Mouse (Mus musculus) testis, postnatal 14 days (tissue): Measurements from ENCODE around the gene Cpeb1.
A peak's percentile ranks its signal among the peaks of the same experiment; 100 is the strongest.
"Not testable (repeated sequence)": the region's sequence is repeated elsewhere in the genome, so short reads cannot be mapped to it uniquely, and the experiment has no call there.

Experiments used
- DNase-seq: peaks from one replicate; pipeline ENCODE4 v3.0.0; 2021; ENCODE audit warnings: low spot score

Gene Cpeb1

GRCm38 (mm10) chr7:81455155-81455651 is at the start of gene Cpeb1:
TSS of gene Cpeb1 (minus strand) at chr7:81455465.
- DNase-seq = peak; percentile 65

DNA sequence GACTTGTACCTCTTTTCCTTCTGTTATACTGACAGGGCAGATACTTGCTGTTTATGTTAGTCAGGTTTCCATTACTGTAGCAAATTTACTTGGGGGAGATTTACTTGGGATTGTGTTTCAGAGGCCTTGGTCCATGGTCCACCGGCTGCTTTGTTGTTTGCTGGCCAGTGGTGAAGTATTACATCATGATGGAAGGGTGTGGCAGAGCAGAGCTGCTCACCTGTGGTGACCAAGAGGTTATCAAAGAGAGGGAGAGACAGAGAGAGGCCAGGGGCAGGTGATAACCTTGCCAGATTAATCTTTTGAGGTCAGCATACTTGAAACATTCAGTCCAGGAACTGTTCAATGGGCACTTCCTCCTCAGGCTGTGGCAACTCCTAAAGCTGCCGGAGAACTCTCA is 45.8 kb upstream of the Cpeb1 start:
- DNase-seq = no peak

DNA sequence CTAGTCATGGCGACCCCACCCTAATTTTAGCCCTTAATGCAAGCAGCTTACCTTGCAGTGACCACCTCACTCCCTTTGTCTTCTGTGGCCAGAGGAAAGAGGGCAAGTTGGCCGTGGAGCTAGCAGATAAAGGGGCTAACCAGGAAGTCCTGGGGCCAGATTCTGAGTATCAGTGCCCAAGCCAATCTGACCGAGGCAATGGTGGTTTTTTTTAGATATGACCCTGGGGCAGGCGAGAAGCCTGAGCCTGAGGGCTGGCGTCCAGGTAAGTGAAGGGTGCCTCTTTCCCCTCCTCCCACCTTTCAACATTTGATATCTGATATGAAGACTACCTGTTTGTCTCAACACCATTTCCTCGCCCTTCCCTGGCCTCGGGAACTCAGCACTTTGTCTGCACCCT is 42.9 kb upstream of the Cpeb1 start, which contains the start of gene BC048679:
Gene BC048679, minus strand, starts transcription at position 101 of the 400 bp plus-strand sequence.
- no peak for DNase-seq

DNA sequence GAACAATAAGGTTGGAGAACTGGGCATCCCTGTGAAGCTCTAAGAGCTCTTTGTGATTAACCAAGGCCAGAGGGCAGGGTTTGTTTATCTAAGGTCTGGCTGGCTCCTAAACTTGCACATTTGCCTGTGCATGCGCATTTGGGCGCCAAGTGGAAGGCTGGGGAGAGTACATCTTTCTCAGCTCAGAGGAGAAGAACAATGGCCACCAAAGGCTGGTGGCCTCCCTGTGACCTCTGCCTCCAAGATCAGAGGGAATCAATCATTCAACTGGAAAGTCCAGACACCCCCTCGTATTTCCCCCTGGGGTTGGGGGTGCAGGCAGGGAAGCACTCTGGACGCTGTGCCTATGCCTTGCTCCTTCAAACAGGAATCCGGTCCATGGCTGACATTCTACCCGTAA is 41.9 kb upstream of the Cpeb1 start:
- no peak for DNase-seq

GRCm38 (mm10) chr7:81493331-81494021 is 38.2 kb upstream of the Cpeb1 start, which contains the start of gene Ap3b2:
TSS of gene Ap3b2 (minus strand) at chr7:81493925.
- peak; percentile 62 for DNase-seq

DNA sequence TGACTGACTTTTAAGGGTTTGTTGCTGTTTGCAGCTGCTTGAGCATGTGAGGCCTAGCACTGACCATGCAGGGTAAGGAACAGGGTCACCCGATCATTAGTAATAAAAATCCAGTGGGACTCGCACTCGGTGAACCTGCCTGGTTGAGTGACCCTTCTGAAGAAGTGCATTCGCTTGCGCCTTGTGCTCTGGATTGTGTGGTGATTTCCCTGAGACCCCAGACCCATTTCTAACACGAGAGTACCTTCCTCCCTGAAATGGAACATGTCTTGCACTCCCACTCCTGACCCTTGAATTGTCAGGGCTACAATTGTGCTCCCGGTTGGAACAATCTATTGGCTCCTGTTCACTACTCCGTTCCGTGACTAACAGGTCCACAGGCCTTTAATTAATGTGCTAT is 37.4 kb upstream of the Cpeb1 start:
- no peak for DNase-seq

DNA sequence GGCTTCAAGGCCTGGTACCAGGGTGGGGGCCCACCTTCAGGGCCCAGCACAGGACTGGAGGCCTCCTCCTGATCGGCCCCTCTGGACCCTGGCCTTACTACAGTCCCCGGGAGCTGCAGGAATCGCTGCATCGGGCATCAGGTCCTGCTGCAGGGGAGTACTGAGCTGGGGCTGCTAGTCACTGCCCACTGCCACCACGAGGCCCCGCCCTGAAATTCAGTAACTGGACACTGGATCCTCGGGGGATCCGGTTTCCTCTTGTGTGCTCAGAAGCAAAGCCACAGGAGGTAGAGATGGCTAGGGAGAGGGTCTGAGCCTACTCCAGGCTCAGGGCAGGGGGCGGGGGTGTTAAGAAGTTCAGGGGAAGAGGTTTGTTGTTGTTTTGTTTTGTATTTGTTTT is 34.4 kb upstream of the Cpeb1 start:
- no peak for DNase-seq

- no peak for DNase-seq
These were observed 25.5 kb upstream of the Cpeb1 start for GRCm38 (mm10) chr7:81480800-81481199.

DNA sequence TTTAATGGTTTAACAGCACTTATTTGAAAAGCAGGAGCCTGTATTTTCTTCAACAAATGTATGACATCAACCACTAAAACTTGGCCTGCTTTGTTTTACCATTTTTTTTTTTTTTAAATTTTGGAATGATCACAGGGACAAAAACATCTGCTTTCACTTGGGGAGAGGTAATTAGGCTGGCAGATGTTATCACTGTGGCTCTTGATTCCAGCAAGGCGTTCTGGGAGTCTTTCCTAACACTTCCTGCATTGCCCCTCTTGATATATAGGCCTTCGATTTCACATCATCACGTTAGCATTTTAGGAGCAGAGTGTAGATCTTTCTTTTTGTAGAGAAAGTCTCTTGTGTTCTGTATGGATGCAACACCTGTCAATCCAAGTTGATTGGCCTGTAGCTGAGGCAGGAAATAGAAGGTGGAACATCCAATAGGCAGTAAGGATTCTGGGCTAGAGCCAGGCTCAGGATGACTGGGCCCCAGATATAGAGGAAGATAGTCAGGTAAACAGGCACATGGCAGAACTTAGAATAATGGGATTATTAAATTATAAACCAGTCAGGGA is 24.3 kb upstream of the Cpeb1 start:
- no peak for DNase-seq

GRCm38 (mm10) chr7:81478261-81478660 is 23.0 kb upstream of the Cpeb1 start:
- not testable (repeated sequence) for DNase-seq

GRCm38 (mm10) chr7:81476833-81477232 is 21.6 kb upstream of the Cpeb1 start:
- no peak for DNase-seq

GRCm38 (mm10) chr7:81475221-81475620 is 20.0 kb upstream of the Cpeb1 start:
- no peak for DNase-seq

- DNase-seq = no peak
These were observed 9.7 kb upstream of the Cpeb1 start for GRCm38 (mm10) chr7:81464906-81465450.

- no peak for DNase-seq
These were observed 8.9 kb upstream of the Cpeb1 start for GRCm38 (mm10) chr7:81464116-81464515.

GRCm38 (mm10) chr7:81462815-81463214 is 7.5 kb upstream of the Cpeb1 start:
- no peak for DNase-seq

DNA sequence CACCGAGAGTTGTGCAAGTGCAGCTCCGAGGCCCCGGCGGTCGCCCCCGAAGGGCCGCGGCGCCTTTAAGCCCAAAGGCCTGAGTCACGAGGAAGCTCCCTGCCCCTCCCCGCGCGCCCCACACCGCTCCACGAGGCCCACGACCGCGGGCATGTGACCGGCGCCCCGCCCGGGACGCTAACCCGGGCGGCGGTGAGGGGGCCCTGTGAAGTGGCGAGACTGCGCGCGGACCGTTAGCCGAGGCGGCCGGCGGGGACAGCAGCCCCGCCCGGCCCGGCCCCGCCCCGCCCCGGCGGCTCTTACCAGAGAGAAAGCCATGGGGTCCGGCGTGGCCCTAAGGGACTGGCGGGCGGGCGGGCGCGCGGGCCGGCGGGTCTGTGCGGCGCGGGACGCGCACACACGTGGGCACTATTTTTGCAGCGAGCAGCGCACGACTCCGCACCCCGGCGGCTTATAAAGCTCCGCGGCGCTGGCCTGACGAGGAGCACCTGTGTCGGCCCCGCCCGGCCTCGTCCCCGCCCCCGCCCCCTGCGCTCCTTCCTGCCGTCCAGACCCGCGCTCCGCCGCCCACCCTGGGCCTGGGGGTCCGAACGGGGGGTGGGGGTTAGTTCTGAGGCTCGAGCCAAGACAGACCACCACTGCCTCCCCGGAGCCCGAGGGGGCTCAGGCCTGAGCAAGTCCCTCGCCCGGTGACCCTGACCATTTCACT is 780 bp downstream of the Cpeb1 start:
- peak; percentile 84 for DNase-seq

- peak; percentile 87 for DNase-seq
These were observed 1.6 kb downstream of the Cpeb1 start for GRCm38 (mm10) chr7:81453443-81454274.

DNA sequence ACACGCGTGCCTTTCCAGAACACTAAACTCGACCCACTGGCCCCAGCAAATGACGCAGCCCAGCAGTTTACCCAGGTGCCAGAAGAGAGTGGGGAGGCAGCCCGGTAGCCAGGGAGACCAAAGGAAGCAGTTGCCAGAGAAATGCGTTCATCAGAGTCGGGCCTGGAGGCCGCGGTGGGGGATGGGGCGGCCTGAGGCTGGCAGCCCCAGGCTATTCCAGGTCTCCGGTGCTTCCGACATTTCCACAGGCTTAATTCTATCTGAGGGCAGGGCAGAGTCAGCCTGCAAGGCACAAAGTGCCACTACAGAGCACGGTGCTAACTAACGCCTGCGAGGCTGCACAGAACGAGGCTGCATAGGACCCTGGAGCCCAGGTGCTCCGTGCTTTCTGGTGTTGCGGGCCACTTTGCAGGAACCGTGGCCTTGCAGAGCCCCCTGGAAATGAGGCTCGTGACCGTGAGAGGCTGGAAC is 2.3 kb downstream of the Cpeb1 start:
- DNase-seq = peak; percentile 61

- no peak for DNase-seq
These were observed 56.3 kb downstream of the Cpeb1 start for GRCm38 (mm10) chr7:81398957-81399356.

DNA sequence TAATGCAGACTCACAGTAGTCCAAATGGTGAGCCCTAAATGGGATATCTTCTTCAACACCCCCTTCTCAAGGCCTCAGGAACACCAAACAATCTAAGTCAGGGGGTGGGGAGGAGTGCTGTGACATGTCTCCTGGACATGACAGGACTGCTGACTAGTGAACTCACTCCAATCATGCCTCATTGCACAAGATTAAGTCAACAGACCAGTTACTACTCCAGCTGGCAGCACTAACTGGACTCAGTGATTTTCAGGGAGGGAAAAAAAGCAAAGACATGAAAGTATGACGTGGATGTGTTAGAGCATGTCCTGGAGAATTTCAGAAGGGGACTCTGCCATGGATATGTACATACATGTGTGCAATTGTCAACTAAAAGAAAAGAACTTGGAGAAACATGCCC is 75.9 kb downstream of the Cpeb1 start:
- no peak for DNase-seq

- no peak for DNase-seq
These were observed 82.8 kb downstream of the Cpeb1 start for GRCm38 (mm10) chr7:81372337-81372920.
